In the genomic region with DNA sequence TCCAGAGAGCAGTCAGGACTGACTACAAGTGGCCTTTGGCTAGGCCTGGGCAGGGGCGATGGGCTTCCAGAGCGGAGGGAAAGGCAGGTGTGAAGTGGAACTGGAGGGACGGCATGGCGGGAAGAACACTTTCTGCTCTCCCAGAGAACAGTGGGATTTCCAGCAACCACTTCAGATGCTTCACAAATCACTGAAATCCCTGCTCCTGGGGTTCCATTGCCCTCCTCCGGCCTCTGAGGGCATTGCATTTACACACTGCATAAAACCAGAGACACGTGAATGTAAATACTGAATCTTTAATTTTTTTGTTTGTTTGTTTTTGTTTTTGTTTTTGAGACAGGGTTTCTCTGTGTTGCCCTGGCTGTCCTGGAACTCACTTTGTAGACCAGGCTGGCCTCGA, we compare ENCODE assay signal across 9 mouse cellular contexts. TPM values are rescaled to one million over a fixed set of nuclear protein-coding genes. Genes with fewer than 3 reads are reported as not detected.
DNase-seq lines count a peak whose midpoint lies in the region; ATAC-seq and TF ChIP-seq lines count a peak whose summit lies in the region.
"Had no signal": no experiment of that assay in that cellular context is flagged by ENCODE, and none has a peak within 500 bp of the region (broad histone marks: within the 10 kb centered on the region; RNA-seq: fewer than 3 reads in every experiment).

No protein-coding gene starts in this region.

- 69% methylated on average over 7 of the region's 7 CpGs for WGBS in limb, embryonic 11.5 days
- WGBS in limb, embryonic 10.5 days: 67% methylated on average over 7 of the region's 7 CpGs

- no peaks in the 10 kb centered on the region for H3K4me1 ChIP-seq in limb, embryonic 11.5 days (ENCODE audit: control insufficient read depth, insufficient read depth, low read length)
- H3K4me1 ChIP-seq in limb, embryonic 10.5 days: no peaks in the 10 kb centered on the region

- no peak overlapping the region for H3K4me3 ChIP-seq in limb, embryonic 11.5 days (ENCODE audit: low read depth, low read length)
- no peak overlapping the region for H3K4me3 ChIP-seq in limb, embryonic 10.5 days
- H3K4me3 ChIP-seq in myocyte: no peak overlapping the region
- H3K4me3 ChIP-seq: megakaryocyte, embryonic 14.5 days had no signal

- no peak for ATAC-seq in limb, embryonic 11.5 days (ENCODE audit: insufficient number of reproducible peaks, low FRiP score, low TSS enrichment, low read depth)
- ATAC-seq in inflammation-experienced regulatory T-cells, adult 6 months: no peak
- ATAC-seq in megakaryocyte, adult 5-6 weeks (ENCODE audit: poor library complexity, severe bottlenecking): no peak

- H3ac ChIP-seq in myocyte (ENCODE audit: control insufficient read depth, insufficient read length): no peak overlapping the region

- H3K4me2 ChIP-seq in limb, embryonic 11.5 days (ENCODE audit: low read depth, severe bottlenecking): no peak overlapping the region
- peak overlapping the region; percentile 31 for H3K4me2 ChIP-seq in myocyte (ENCODE audit: low read depth)

- H3K79me2 ChIP-seq in myocyte (ENCODE audit: control insufficient read depth, insufficient read depth): no peaks in the 10 kb centered on the region

- H3K27me3 ChIP-seq in limb, embryonic 11.5 days (ENCODE audit: control insufficient read depth, insufficient read depth, low read length): no peaks in the 10 kb centered on the region
- no peaks in the 10 kb centered on the region for H3K27me3 ChIP-seq in limb, embryonic 10.5 days (ENCODE audit: low read depth, poor library complexity, severe bottlenecking)
- no peaks in the 10 kb centered on the region for H3K27me3 ChIP-seq in myocyte (ENCODE audit: control insufficient read depth, insufficient read depth, insufficient read length)

- no peak overlapping the region for H3K9ac ChIP-seq in limb, embryonic 11.5 days (ENCODE audit: low read length)

- no peaks in the 10 kb centered on the region for H3K36me3 ChIP-seq in limb, embryonic 11.5 days (ENCODE audit: control insufficient read depth, insufficient read depth, low read length)
- no peaks in the 10 kb centered on the region for H3K36me3 ChIP-seq in limb, embryonic 10.5 days
- no peaks in the 10 kb centered on the region for H3K36me3 ChIP-seq in myocyte (ENCODE audit: control insufficient read depth, insufficient read depth)

- no peaks in the 10 kb centered on the region for H3K9me3 ChIP-seq in limb, embryonic 11.5 days (ENCODE audit: control insufficient read depth, low read length)
- H3K9me3 ChIP-seq in limb, embryonic 10.5 days (replicated peaks): no peaks in the 10 kb centered on the region
- H3K9me3 ChIP-seq: megakaryocyte, embryonic 14.5 days had no signal

- no peak overlapping the region for H3K27ac ChIP-seq in limb, embryonic 11.5 days (replicated peaks; ENCODE audit: low read depth, low read length)
- H3K27ac ChIP-seq in limb, embryonic 10.5 days: no peak overlapping the region

- peak; percentile 32 for DNase-seq in embryo, embryonic 10 days (ENCODE audit: low spot score)
- DNase-seq in embryo, embryonic 9.5 days (ENCODE audit: extremely low spot score): no peak
- DNase-seq in limb, embryonic 11.5 days (ENCODE audit: low spot score): peak; percentile 45
- no peak for DNase-seq in limb, embryonic 10.5 days (ENCODE audit: low spot score)
- DNase-seq in brain, adult 2 months (ENCODE audit: low read depth, low spot score): peak; percentile 62

- no peak for TF ChIP-seq POLR2A in myocyte (IDR thresholded peaks at IDR 0.05; ENCODE audit: insufficient read length, low read depth)

TF ChIP-seq in myocyte, 11 proteins besides CTCF, POLR2A, EP300 and RAD21:
- no peak for TF ChIP-seq TCF12 (IDR thresholded peaks at IDR 0.05; ENCODE audit: insufficient read depth, poor library complexity, severe bottlenecking)
- no peak for TF ChIP-seq CEBPB (IDR thresholded peaks at IDR 0.05; ENCODE audit: insufficient read depth, poor library complexity, severe bottlenecking)
- TF ChIP-seq REST (IDR thresholded peaks at IDR 0.05; ENCODE audit: insufficient read depth, insufficient read length): no peak
TF ChIP-seq in myocyte: peak in this region for 0.

RNA-seq across cellular contexts. Expression of a gene that starts 9.0 kb away (rescaled TPM):
- polyA plus RNA-seq in limb, embryonic 11.5 days (2014; fragmentation: Nextera tagmentation; extraction: Ambion mirVana): 65.8 and 66.6 TPM in 2 replicates
- 71.6 and 78.5 TPM in 2 replicates for polyA plus RNA-seq in limb, embryonic 10.5 days (2016; fragmentation: Nextera tagmentation; extraction: Ambion mirVana)
- polyA plus RNA-seq in myocyte (2012; fragmentation: generic; extraction: Trizol): 73.5 TPM
- polyA plus RNA-seq in inflammation-experienced regulatory T-cells, adult 6 months (2017; shearing (Covaris generic)): 10 to 100 TPM; 14.2 to 19.5 (median 15.4) TPM
- total RNA-seq in megakaryocyte, adult 5-6 weeks (2015): 20.2 and 21.8 TPM in 2 replicates
- total RNA-seq in megakaryocyte, adult 5-6 weeks (2017): 30.9 and 41.5 TPM in 2 replicates

RNA-seq across cellular contexts. Expression of a gene that starts 39.5 kb away (rescaled TPM):
- 3.0 and 9.7 TPM in 2 replicates for polyA plus RNA-seq in limb, embryonic 11.5 days (2014; fragmentation: Nextera tagmentation; extraction: Ambion mirVana)
- polyA plus RNA-seq in limb, embryonic 10.5 days (2016; fragmentation: Nextera tagmentation; extraction: Ambion mirVana): 2.2 and 3.4 TPM in 2 replicates
- 100 TPM for polyA plus RNA-seq in myocyte (2012; fragmentation: generic; extraction: Trizol)
- polyA plus RNA-seq in inflammation-experienced regulatory T-cells, adult 6 months (2017; shearing (Covaris generic)): under 1 TPM in 1 of 3 experiments, not detected in 2; 0.77 TPM
- 1.5 TPM in 1 of 2 replicates, not detected in the other for total RNA-seq in megakaryocyte, adult 5-6 weeks (2015)
- 0.18 and 2.8 TPM in 2 replicates for total RNA-seq in megakaryocyte, adult 5-6 weeks (2017)

RNA-seq across cellular contexts. Expression of a gene that starts 50.8 kb away (rescaled TPM):
- polyA plus RNA-seq in limb, embryonic 11.5 days (2014; fragmentation: Nextera tagmentation; extraction: Ambion mirVana): 147 and 152 TPM in 2 replicates
- polyA plus RNA-seq in limb, embryonic 10.5 days (2016; fragmentation: Nextera tagmentation; extraction: Ambion mirVana): 158 TPM in 2 replicates
- polyA plus RNA-seq in myocyte (2012; fragmentation: generic; extraction: Trizol): 77.4 TPM
- polyA plus RNA-seq in inflammation-experienced regulatory T-cells, adult 6 months (2017; shearing (Covaris generic)): 10 to 100 TPM; 13.0 to 57.6 (median 36.1) TPM
- 95.7 and 114 TPM in 2 replicates for total RNA-seq in megakaryocyte, adult 5-6 weeks (2015)
- 65.5 and 78.8 TPM in 2 replicates for total RNA-seq in megakaryocyte, adult 5-6 weeks (2017)

RNA-seq across cellular contexts. Expression of a gene that starts 54.1 kb away (rescaled TPM):
- 5.8 and 6.1 TPM in 2 replicates for polyA plus RNA-seq in limb, embryonic 11.5 days (2014; fragmentation: Nextera tagmentation; extraction: Ambion mirVana)
- 8.4 and 9.2 TPM in 2 replicates for polyA plus RNA-seq in limb, embryonic 10.5 days (2016; fragmentation: Nextera tagmentation; extraction: Ambion mirVana)
- 97.4 TPM for polyA plus RNA-seq in myocyte (2012; fragmentation: generic; extraction: Trizol)
- polyA plus RNA-seq in inflammation-experienced regulatory T-cells, adult 6 months (2017; shearing (Covaris generic)): 10 to 100 TPM; 12.5 to 43.4 (median 19.4) TPM
- 30.8 and 31.0 TPM in 2 replicates for total RNA-seq in megakaryocyte, adult 5-6 weeks (2015)
- 118 and 119 TPM in 2 replicates for total RNA-seq in megakaryocyte, adult 5-6 weeks (2017)

Comparison
In these comparisons a context has a peak if more than half of its experiments do, and no peak if none do; other contexts are left out.
1. DNase-seq: peak in embryo, embryonic 10 days (single experiment), limb, embryonic 11.5 days (single experiment) and brain, adult 2 months (single experiment); none in embryo, embryonic 9.5 days (single experiment) and limb, embryonic 10.5 days (single experiment).